Mouse (Mus musculus) thymus, adult 18-20 months (tissue): ENCODE results near the gene Arsb.

Experiments used
- DNase-seq, 2 experiments: peaks; one replicate each; pipeline ENCODE4 v3.0.0; 2022; ENCODE audit warnings: mixed read lengths in 2 of 2

Arsb gene

DNA sequence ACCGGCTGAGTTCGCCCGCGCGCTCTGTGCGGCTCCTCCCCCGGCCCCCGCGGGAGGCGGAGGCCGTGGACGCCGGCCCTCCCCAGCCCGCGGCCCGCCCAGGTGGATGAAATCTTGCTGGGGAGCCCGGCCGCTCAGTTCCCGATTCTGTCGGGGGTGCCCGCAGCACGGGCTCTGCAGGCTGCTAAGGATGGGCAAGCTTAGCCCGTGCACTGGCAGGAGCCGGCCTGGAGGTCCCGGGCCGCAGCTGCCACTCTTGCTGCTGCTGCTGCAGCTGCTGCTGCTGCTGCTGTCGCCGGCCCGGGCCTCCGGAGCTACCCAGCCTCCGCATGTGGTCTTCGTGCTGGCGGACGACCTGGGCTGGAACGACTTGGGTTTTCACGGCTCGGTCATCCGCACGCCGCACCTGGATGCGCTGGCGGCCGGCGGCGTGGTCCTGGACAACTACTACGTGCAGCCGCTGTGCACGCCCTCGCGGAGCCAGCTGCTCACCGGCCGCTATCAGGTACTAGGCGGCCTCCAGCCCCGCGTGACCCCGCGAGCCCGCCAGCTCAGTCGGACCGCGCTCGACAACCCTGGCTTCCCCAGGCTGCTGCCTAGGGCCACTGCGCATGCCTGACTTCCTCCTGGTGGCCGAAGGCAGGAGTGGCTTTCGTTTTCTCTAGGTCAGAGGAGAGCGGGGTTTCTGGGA is at the start of gene Arsb:
Arsb (plus strand) TSS at position 43 of the 691 bp plus-strand sequence.
- peak; percentile 50 to 60 for DNase-seq

DNA sequence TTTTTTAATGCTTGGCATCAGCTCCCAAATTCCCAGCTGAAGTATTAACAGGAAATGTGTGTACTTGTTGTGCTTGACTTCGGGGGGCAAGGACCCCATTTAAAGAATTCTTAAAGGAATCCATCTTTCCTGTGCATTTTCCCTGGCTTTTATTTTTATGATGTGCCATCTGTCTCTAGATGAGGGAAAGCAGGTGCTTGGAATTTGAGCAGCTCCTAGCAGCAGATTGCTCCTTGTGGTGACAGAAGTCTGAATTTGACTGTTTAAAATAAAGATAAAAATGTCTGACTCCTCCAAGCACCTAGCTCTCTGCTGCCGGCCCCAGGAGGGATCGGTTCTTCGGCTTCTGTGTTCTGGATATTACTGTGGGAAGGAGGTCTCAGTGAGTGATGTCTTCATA is 49.5 kb upstream of the Arsb start:
- DNase-seq: no peak

DNA sequence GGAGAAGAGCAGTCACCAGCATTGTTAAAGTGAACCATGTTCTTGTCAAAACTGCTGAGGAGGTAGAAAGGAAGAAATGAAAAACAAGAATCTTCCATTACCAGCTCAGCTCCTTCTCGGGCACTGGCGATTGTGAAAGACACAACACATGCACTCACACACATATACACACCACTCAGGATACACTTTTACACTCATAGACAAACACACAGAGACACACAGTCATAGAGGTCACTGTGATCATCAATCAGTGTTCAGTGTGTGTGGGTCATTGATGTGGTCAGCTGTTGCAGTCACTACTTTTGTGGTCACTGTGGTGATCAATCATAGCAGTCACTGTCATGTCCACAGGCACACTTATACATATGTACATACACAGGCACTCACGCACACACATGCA is 48.0 kb upstream of the Arsb start:
- no peak for DNase-seq

DNA sequence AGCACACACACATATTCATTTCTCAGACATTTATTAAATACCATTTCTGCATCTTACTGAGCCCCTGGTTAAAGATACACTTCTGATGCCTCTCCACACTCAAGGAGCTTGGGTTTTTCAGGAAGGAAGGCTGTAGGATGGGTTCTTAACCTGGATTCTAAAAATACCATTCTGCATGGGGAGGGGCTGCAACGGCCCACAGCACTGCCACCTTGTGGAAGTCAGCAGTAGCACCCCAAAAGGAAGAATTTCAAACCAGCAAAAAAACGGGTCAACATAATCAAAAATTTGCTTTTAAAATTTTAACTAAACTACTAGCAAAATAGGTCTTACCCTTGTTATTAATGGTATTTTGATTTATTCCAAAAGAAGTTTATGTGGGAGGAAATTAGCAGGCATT is 47.2 kb upstream of the Arsb start:
- DNase-seq: no peak

DNA sequence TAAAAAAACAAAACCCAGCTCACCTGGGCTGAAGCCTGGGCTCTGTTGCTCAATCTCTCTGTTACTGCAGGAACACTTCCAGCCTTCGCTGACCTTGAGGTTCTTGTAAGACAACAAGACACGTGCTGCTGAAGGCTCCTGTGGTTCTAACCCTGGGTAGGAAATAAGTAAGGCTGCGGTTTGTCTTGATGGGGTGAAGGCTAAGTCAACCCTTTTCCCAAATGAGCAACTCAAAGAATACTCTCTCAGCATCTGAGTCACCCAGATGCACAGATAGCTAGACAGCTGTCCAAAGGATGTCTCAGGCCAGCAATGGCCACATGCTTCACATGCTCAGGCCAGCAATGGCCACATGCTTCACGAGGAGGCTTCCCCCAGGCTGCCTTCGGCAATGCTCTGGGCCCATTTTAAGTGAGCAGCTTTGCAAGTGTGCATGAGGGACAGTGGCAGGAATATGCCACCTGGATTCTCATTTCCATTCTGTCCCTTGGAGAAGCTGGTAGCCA is 36.2 kb upstream of the Arsb start:
- DNase-seq: no peak

DNA sequence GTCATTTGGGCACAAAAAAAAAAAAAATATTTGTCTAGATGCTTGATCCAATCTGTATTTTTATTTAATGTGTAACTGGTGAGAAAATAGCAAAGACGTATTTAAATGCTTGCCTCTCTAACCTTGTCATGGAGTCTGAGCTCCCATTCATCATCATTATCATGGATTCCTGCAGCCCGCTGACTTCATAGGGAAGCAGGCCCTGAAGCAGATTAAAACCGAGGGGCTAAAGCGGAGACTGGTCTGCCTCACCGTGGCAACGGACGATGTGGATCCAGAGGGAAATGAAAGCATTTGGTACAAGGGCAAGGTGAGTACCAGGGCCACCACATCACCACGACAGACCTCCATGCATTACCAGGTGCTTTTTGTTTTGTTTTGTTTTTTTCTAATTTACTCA is 27.3 kb upstream of the Arsb start:
- no peak for DNase-seq

DNA sequence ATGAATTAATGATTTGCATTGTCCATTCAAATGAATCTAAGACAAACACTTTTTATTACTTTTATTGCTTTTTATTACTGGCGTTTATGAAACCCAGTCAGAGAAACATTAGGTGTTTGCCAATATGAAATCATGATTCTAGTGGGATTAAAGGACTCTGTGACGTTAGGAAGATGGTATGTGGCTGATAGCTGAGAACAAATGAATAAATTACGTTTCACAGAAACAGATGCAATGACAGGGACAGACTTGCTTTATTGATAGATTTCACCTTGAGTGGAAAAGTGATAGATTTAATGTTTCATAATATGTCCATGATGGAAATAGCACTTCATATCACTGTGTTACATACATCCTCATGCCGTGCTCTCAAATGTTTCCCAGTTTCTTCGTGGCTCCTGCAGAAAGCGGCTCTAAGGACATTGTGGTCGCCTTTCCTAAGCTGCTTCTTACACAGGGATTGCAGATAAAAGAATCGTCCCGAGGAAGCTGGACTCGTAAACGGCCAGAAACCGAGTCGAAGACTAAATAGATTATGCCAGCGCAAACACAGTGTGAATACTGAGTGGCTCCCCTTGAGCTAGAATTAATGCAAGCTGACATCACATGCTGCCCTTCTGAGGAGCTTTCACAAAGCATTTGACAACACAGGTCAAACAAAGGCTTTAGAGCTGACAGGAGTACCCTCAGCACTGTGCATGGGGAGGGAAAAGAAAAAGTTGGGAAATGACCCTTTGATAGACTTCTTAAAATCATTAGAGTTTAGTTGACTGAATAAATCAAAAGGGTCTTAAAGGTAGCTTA is 18.6 kb upstream of the Arsb start:
- no peak for DNase-seq

DNA sequence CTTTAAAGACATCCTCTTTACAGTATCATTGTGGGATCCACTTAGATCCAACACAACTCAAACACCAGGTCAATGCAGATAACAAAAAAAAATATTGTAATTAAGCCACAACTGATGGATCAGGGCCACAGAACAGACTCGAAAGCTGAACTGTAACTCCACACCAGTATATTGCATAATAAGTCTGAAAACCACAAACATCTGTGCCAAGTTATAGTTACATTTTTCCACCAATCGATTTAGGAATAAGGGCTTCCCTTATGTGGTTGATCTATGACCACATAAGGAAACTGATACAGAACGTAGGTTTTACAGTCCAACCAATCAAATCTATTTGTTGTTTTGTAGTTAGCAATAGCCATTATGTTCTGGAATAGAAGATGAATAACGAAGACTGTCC is 16.3 kb upstream of the Arsb start:
- DNase-seq: no peak

DNA sequence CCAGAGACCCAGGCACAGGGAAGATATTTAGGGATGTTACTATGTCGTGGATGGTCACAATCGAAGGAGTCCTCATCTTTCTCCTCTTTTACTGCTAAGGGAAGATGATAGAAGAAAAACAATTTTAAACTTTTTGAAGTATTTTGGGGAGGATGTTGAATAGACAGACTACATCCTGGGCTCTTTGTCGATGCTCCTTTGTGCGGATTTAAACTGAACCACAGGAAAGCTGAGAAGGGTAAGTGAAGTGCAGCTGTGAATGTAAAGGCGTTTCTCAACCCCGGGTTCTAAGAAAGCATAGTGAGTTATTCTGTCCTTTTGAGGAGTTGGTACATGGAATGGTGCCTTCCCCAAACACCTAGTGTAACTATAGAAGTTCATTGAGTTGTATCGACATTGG is 14.8 kb upstream of the Arsb start:
- no peak for DNase-seq

DNA sequence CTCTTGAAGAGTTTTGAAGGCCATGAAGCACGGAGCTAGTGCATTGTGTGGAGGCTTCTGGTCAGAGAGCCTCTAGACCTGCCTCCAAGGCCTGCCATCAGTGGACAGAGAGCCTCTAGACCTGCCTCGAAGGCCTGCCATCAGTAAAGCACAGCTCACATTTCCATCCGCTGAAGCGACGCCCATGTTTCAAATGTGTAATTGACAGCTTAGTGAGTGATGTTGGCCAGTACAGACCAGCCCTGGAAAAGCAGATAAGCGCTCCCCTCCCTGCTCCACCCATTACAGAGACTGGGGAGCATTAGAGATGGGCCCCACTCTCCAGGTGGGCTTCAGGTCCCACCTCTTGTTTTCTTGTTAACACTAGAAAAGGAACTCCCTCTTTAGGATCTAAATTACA is 13.9 kb upstream of the Arsb start:
- no peak for DNase-seq

DNA sequence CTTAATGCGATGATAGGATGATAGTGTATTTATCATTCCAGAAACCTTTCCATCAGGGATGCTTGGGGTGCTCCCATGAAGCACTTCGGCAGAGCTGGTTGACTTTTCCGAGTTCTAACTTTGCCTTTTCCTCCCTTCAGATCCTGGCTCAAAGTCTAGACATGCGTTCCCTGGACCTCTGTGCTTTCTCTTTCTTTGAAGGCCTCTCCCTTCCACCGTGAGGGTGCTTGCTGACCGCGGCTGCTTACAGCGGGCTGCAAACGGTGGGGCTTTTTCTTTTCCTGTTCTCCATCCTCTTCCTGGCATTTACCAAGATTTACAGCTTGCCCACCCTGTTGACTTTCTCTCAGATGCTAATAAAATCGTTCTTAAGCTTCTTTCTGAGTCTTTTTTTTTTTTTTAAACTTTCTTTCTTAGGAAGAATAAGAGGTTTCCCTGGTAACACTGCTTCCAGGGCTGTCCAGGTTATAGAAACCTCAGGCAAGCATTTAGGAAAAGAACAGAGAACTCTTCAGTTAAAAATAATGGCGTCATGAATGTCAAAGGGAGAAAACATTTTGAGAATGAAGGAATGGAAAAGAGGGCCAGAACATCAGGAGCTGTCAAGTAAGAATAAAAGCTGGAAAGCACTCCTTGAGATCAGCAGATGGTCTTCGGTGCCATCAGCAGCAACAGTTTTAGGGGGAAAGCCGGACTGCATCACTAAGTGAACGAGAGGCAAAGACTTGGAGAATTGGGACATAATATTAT is 13.1 kb upstream of the Arsb start:
- DNase-seq: no peak

DNA sequence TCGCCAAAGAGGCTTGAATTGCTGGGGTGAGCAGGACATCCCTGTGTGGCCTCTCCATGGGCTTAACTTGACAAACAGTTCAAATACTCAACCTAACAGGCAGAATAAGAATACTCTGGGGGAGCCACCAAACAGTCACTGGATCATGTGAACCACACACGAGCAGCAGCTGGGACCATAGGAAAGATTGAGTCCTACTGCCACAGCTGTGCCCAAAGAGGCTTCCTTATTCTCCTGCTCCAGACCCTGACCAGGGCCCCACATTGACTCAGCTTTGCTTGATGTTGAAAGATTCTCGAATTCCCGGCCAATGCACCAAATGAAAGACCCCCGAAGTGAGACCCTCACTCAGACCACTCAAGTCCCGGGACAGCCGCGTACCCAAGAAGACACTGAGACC is 9.6 kb upstream of the Arsb start:
- no peak for DNase-seq

DNA sequence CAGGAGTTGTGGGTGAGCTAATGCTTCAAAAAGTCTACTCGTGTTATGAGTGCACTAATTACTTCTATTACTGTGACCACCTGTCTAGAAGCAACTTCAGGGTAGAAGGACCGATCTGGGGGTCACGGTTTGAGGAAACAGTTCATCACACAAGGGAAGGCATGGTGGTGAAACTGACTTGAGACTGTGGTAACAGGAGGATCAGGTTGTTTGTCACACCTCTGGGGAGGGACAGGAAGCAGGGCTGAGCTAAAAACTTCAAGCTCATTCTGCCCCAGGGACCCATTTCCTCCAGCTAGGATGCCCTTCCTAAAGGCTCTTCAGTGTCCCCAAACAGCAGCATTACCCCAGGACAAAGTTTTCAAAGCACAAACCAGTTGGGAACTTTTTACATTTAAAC is 8.6 kb upstream of the Arsb start:
- DNase-seq: no peak

DNA sequence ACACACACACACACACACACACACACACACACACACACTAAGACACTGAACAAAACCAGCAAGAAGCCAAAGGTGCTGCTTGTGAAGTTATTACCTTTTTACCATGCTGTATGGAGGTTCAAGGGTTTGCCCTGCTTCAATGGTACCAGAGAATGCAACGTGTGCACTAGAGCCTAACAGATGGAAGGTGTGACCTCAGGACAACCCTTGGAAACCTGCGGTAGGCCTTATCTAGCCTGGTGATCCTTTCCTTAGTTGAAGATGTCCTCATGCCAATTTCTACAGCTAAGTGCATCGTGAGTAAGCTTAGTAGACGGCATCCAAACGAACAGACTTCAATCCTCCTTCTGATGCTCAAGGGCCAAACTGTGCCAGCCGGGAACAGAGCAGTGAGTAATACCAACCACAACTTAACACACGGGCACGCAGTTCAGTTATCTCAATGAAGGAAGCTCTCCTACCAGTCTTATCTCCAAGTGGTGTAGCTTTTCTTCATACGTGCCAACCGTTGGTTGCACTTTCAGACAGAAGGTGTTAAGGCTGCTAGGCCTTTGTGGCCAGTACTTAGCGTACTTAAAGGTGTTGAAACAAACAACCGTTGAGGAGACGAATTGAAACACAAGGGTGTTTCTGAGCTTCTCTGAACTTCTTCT is 7.0 kb upstream of the Arsb start:
- DNase-seq: no peak

DNA sequence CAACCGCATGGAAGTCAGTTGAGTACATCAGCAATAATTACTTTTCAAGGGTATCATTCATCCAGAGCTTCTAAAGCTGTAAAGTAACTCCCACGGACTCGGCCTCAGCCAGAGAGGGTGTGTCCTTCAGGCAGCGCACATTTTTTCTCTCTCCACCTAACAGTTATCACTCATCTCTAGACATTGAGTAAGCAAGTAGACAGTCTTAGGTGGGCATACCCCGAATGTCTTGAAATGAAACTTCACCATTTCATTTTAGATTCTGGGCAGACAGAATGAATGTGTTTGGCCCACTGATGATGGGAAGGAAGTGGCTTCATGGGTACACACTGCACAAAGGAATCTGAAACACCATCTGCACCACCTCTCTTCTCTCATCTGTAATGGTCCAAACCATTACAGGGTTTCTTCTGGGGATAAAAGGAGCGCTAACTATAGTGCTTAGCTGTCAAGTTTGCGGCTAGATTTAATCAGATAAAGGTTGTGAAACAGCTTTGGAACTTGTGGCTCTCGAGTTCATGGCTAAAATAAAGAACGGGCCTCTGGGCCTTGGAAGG is 321 bp upstream of the Arsb start:
- DNase-seq: no peak

DNA sequence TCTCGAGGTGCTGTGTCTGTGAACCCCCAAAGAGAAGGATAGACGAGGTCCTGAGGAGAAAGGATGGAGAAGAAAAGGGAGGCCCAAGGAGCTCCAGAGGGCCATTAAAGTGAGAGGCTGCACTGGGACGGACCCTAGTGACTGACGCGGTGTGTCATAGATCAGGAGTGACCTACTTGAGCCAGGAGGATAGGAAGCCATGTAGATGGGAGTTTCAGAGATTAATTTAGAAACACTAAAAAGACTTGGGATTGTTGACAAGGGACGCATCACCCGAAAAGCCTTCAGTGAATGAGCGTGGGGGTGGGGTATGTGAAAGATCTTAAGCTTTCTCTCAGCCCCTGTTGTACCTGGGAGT is 828 bp downstream of the Arsb start:
- DNase-seq: no peak

DNA sequence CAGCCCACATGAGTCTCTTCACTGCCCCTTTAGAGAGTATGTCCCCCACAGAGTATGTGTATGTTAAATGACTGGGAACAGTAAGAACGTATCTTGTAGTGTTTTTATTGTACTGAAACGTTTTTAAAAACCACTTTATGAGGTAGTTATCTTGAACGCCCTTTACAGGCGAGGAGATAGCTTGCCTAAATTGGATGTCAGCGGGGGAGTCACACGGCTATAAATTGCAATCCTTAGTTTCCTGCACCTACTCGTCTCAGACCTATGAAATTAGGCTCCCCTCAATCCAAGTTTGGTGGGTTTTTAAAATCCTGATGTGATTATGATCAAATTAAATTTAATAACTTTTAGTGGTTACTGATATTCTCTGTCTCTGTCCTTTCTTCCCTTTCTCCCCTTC is 1.4 kb downstream of the Arsb start:
- DNase-seq: no peak

DNA sequence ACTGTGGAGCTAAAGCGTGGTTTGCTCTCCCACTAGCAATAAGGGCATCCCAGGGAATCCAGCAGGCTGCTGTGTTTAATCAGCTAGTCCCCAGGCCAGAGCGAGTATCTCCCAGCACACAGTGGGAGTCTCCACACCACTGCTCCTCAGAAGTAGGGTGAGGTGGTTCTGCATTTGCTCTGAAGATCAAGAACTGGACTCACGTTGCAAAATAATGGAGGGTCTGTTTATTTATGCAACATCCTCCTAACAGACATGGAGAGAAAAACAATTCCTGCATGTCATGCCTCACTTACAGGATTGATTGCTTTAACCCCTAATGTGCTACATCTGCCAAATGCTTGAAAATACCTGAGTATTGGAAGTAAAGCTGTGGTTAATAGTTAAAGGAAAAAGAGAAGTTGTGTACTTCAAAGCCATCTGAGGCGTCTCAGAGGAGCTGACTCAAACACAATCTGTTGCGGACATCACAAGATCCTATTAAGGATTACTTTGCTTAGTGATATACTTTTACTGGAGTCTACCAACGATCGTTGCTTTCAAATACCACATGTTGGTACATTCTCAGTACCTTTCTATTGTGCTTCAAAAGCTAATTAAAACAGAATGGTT is 2.4 kb downstream of the Arsb start:
- DNase-seq: no peak

DNA sequence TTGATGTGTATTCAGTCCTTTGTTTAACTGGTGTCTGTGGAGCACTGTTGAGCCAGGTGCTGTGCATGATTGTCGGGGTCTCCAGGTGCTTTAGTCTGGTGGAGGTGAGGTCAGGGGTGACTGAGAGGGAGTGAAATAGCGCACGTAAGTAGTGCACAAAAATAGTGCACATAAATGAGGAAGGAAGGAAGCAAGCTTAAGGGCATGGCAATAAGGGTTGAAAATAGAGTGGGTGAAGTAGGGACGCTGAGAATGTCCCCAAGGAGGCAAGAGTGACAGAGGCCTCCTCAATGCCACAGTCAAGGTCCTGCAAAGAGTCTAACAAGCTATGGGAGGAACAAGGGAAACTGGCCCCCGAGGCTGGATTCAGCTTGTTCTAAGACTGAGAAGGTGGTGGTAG is 11.4 kb downstream of the Arsb start:
- no peak for DNase-seq

DNA sequence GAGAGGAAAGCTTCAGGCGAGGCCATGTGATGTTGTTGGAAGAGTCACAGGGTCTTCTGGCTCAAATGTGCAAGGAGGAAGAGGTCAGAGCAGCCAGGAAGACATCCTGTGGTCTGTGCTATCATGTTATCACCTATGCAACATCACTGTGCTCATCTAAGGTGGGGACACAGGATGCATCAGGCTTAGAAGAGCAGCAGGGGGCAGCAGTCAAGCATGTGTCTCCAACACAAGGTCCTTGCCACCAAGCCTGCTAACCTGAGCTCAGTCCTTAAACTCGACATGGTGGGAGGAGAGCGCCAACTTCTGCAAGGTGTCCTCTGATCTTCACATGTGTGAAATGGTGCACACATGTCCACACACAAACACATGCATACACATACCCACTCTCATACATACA is 13.9 kb downstream of the Arsb start:
- DNase-seq: no peak

DNA sequence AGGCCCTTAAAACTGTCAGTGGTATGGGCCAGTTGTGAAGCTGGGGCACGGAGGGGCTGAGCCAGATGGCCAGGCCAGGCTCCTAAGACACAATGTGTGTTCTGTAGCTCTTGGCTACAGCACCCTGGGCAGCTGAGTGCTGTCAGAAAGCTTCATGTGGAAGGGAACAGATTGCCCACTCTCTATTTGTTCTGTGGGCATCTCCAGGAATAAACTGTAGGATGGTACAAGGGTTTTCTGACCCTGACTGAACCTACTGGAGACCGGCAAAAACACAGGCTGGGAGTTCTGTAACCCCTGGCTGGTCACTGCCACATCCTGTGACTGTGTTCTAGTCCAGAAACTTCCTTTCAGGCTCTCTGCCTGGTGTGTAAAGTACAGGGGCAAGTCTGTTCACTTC is 14.6 kb downstream of the Arsb start:
- no peak for DNase-seq

DNA sequence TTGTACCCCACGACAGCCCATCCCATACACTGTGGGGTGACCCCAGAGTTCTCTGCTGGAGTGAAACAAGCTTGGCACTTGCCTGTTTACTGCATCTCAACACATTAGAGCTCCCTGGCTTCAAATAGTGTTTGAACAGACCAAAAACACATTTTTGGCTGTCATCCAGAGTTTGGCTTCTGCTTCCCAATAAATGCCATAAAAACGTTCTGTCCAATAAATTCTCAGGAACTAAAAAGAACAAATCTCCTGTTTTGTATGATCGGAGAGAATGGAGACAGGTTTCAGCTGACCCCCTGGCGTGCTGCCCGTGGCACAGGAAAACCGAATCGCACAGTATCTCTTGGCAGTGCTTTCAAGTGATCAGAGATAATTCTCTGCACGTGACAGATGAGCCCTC is 16.2 kb downstream of the Arsb start:
- DNase-seq: no peak
